Mouse (Mus musculus): ENCODE measurements around the gene Stx3.

The Stx3 gene

DNA sequence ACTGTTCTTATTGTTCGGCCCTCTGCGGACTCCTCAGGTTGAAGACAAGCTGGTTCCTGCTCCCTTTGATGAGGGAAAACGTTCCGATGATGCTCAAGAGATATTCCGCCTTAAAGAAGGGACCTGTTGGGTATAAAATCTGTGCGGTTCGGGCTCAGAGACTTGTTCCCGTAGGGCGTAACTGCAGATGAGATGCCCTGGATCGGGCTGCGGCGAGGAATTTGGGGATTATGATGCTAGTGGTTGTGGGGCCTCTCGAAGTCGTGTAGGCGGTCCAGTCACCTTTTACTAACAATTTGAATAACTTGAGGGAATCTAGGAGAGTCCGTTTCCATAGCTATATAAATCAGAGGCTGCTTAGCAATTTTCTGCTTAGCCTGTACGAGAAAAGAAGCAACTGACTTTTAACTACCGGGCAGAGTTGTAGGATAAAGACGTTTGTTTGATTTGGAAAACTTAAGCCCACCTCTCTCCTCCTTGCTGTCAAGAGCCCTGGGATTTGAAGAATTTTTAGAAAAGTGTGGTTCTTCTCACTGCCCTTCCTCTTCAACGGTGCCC lies at the start of gene Stx3:
TSS of gene Stx3 (minus strand) at position 261 of the 558 bp plus-strand sequence.
- peak in 1 of 2 experiments; percentile 27 for DNase-seq

DNA sequence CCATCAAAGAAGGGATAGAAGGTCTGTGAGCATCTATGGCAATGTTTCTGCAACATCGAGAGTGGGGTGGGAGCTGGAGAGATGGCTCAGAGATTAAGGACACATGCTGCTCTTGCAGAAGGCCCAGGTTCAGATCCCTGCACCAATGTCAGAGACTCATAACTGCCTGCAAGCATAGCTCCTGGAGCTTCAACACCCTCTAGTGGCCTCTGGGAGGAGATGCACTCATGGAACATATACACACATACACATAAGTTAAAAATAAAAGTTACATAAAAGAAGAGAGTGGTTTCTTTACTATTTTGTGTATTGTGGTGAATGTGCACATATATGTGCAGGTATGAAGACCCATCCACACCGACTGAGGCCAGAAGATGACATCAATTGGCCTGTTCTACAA lies 48.6 kb upstream of the Stx3 start:
- DNase-seq: no peak

- no peak for DNase-seq
Measured at GRCm38 (mm10) chr19:11860966-11861365, 41.8 kb upstream of the Stx3 start, which contains the start of gene Olfr1418. Gene Olfr1418, minus strand, starts transcription at chr19:11861066.

DNA sequence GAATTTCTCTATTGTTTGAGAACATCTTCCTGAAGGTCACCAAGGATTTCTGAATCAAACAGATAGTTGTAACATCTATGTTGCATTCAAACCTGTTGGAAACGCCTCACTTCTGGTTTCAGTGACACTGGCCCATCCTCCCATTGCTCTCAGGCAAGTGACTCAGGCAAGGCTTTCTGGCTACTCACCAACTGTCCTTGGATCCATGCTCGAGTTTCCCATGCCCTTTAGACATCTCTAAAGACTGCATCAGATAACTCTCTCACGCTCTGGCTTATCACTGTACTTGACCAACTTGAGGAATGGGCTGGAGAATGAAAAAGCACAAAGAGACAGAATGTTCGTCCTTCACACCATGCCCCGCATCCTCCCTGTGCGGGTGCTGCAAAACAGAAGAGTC lies 37.3 kb upstream of the Stx3 start:
- no peak for DNase-seq

DNA sequence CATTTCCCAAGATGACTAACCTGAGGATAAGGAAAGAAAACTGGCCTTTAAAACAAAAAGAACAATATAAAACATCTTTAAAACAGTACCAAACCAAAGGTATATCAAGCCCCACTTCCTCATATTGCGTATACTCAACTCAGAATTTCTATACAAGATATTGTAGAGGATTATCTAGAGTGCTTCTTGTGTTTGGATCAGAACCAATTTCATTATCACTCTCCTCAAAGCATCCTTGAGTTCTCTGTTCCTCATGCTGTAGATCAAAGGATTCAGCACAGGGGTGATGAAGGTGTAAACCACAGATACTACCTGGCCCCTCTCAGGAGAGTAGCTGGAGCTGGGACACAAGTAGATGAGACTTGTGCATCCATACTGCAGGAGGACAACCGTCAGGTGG lies 35.6 kb upstream of the Stx3 start:
- DNase-seq: no peak

DNA sequence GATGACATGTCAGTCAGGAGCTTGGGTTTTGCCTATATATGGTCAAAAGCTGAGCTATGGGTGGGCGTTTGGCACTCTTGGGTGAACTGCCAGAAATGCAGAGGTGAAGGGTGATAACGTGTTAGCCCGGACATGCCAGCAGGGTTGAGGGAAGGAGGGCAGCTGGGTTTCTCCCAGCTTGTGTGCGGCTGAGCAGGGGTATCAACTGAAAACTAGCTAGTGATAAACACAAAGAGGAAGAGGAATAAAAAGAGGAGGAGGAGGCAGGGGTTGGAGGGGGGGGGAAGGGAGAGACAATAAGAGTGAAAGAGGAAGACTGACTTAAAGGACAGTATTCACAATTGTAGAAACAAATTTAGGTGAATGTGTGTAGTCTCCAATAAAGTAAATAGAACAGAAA lies 33.4 kb upstream of the Stx3 start:
- DNase-seq: no peak

DNA sequence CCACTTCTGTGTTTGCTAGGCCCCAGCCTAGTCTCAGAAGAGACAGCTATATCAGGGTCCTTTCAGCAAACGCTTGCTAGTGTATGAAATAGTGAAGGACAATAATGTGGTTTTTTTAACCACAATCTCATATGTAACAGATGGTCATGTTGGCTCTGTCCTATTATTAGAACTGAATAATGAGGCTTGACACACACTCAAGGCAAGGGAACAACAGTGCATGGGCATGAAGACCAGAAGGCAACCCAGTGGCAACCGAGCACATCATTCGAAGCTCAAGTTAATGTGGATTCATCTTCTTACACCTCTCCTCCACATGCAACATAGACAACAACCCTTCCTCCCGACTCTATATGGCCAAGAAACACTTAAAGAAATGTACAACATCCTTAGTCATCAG lies 27.1 kb upstream of the Stx3 start:
- DNase-seq: no peak

GRCm38 (mm10) chr19:11839119-11839518 lies 19.9 kb upstream of the Stx3 start, which contains the start of gene Olfr1417:
Gene Olfr1417, minus strand, starts transcription at chr19:11839219.
- DNase-seq: no peak

DNA sequence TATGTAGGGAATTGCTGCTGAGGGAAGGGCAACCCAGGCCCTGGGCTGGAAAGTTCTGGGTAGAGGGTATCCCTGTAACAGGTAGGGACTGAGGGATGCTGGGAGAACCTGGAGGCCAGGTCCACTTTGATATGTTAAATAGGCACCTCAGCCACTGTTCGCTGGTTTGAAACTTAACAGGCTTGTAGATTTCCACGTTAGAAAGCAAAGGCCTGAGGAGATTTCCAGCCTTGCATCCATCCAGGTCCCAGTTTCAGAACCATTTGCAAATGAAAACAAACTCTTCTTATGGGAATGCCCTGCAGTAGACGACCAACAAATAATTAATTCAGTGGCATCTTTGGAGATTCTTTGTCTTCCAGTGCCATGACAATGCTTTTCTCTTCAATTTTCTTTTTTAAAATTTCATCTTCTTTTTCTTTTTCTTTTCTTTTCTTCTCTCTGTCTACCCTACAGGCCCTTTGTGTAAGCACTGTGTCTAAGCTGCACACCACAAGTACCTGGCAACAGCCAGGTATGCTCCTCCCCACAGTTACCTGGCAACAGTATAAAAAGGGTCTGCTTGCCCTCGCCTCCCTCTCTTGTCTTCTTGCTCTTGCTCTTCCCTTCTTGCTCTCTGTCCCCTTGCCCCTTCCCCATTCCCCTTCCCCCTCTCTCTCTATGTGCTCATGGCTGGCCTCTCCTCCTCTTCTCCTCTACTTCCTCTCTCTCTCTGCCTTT lies 4.3 kb upstream of the Stx3 start:
- no peak for DNase-seq

GRCm38 (mm10) chr19:11820211-11820610 lies 1.0 kb upstream of the Stx3 start:
- DNase-seq: peak in 1 of 2 experiments; percentile 18

GRCm38 (mm10) chr19:11819800-11820199 lies 597 bp upstream of the Stx3 start:
- DNase-seq: peak; percentile 68 to 74

DNA sequence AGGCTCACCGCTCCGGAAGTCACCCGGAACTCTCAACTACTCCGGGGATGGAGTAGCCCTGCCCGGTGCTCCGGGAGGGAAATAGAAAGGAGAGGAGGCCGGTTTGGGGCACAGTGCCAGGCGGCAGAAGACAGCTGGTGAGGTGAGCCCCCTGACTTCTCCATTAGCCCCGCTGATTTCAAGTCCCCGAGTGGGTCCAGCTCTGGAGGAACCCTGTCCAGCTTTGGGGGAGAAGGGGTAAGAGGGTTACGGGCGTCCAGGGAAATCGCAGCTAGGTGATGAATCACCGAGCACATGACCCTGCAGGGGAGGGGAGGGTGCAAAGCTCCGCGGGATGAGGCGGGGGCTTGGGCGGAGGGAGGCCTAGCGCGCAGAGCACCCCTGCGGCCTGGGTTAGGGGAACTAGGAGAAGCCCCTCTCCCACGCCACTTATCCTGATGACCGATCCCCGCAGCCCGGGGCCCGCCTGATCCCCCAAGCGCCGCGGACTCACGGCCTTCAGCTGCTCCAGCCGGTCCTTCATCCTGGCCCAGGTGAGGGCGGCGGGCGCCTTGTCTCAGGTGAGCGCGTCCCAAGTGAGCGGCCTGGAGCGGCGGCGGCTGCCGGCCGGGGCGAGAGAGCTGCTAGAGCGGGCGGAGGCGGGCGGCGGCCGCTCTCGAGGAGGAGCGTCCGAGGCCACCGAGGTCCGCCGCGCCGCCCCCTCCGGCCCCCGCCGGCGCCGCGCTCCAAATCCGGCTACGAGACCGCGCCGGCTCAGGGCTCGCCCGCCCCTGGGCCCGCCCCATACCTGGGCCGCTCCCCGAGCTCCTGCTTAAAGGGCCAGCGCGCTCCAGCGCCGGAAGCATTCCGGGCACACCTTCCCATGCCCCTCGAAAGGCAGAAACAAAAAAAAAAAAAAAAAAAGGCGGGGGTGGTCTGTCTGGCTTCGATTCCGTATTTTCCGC lies 732 bp downstream of the Stx3 start:
- DNase-seq: peak; percentile 70 to 81

- DNase-seq: no peak
Measured at GRCm38 (mm10) chr19:11817586-11817985, 1.6 kb downstream of the Stx3 start.

DNA sequence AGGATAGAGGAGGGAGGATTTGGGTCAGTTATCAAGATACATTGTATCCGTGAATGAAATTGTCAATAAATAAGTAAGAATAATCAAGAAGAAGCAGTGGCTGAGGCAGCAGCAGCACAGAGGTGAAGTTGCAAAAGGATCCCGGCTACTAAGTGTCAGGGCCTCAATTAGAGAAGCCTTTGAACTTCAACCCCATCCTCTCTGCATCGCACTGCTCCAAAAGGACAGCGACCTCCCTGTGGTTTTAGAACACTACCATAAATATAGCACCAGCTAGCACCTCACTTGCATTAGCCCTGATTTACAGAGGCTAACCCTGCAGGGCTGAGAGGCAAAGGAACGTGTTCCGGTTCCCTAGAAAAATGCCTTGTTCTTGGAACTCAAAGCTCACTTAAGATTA lies 2.5 kb downstream of the Stx3 start:
- DNase-seq: no peak

DNA sequence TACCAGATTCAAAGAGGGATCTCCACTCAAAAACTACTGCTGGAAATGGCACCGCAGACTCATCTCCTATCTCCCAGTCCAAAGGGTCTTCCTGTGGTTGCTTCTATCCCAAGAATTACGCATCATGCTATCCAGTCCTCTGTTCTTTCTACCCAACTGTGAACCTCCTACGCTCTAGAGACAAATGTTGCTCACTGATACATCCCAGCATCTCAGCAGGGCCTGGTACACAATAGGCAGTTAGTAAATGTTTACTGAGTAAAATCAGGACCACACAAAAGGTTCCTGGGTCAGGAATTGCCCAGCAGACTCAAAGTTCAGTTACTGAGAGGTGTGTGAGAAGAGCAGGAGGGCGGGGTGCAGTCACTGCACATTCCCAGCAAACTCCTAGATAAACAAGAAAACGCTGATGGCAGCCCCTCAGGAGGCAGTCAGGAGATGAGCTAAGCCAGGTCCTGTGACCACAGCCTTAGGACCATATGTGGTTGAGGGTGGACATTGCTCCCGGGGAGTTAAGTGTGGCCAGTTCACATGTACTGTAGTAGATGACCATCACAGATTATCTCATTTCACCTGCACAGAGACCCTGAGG lies 4.4 kb downstream of the Stx3 start:
- no peak for DNase-seq

DNA sequence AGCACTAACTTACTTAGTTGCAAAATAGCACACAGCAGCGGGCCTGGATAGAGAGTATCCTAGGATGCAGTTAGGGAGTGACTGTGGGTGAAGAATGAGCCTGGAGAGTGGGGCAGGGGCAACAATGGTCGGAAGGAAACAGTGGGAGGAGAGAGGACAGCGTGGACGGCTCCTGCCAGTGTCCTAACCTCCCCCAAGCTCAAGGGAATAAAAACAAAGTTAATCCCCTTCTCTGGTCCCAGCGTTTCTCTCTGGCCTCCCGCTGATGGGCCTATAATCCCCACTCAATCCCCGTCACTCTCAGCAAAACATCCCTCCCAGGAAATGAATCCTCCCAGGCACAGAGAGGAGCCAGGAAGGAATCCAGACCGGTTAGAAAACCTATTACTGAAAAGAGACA lies 5.6 kb downstream of the Stx3 start:
- DNase-seq: no peak

DNA sequence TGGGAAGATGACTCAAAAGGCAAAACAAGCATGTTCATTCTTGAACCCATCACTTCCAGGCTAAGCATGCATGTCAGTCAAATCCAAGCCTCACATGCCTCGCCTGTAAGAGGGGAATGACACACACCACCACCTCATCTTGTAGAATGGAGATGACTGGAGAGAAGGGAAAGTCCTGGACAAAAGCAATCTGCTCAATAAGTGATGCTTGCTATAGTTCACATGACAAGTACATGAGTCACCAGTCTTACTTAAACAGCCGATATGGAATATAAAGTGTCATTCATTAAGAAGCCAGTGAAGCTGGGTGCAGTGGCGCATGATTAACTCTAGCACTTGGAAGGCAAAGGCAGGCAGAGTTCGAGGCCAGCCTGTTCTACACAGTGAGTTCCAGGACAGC lies 6.1 kb downstream of the Stx3 start:
- DNase-seq: no peak

DNA sequence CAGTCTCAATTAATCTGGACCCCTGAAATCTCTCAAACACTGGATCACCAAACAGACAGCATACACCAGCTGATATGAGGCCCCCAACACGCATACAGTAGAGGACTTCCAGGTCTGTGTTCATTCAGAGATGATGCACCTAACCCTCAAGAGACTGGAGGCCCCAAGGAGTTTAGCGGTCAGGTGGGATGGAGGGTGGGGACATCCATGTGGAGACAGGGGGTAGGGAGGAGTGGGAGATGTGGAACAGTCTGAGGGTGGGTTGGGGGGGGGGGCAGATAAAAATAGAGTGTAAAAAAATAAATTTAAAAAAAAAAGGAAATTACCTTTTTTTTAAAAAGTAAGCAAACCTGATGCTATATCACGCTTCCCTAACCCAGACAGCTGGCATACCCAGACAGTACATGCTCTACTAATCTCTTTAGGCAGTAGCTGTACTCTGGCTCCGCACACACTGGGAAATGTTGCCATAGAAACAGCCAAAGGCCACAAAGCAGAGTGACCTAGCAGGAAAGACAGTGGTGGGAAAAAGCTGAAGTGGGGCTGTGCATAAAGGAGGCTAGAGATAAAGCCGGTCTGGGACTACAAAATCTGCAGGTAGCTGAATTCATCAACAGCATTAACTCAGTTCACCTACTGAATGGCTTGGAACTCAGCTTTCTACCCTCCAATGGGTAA lies 7.4 kb downstream of the Stx3 start:
- DNase-seq: no peak

DNA sequence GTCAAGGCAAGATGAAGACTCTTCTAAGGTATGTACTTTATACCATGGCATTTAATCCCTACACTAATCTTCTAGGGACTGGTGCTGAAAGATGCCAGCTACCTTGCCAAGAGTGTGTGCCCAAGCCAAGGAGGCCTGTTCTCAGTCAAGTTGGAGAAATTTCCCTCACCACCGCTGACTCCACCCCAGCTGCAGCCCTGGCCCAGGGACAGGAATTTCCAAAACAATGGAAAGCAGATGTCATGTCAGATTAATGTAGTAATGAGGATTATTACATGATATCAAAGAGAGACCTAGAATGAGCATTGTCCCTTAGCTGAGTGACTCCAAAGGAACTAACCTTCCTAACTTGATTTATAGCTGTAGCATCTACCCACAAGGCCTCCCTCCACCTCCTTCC lies 8.3 kb downstream of the Stx3 start:
- no peak for DNase-seq

- no peak for DNase-seq
Measured at GRCm38 (mm10) chr19:11810003-11810758, 9.0 kb downstream of the Stx3 start.

GRCm38 (mm10) chr19:11808452-11808851 lies 10.8 kb downstream of the Stx3 start:
- no peak for DNase-seq

GRCm38 (mm10) chr19:11807822-11808221 lies 11.4 kb downstream of the Stx3 start:
- DNase-seq: no peak

Measured in cerebellum, postnatal 36 days (tissue).